Mouse (Mus musculus) E14TG2a.4 (cell line): ENCODE measurements at regions not wholly inside any gene's neighbourhood (a gene's known extent, or its start where the extent isn't known, plus 50 kb on each side); places are given as distances from the start of the nearest gene placed in this dataset.

Experiments used
- H3K27me3 ChIP-seq: 2 replicates; pipeline ENCODE4 v1.6.1; 2014; ENCODE audit warnings: low read length, control low read depth; ENCODE audit not compliant: insufficient read depth
- H3K36me3 ChIP-seq: 2 replicates; pipeline ENCODE4 v1.6.1; 2014; ENCODE audit warnings: low read length, control low read depth; ENCODE audit not compliant: insufficient read depth
- H3K4me1 ChIP-seq: replicated peaks from 2 replicates; pipeline ENCODE4 v1.6.1; 2014; ENCODE audit warnings: low read depth, low read length, control low read depth
- H3K4me3 ChIP-seq: replicated peaks from 2 replicates; pipeline ENCODE4 v1.5.1; 2014; ENCODE audit warnings: mild to moderate bottlenecking, low read length
- H3K9me3 ChIP-seq: 2 replicates; pipeline ENCODE4 v1.6.1; 2014; ENCODE audit warnings: low read length, control low read depth
- CTCF ChIP-seq: conservative IDR thresholded peaks from 2 replicates; pipeline ENCODE4 v1.5.1; 2014; ENCODE audit warnings: low read length
- NANOG ChIP-seq: IDR thresholded peaks from 2 replicates; pipeline ENCODE4 v1.6.1; 2014; ENCODE audit warnings: borderline replicate concordance, low read length, mixed read lengths
- POU5F1 ChIP-seq: IDR thresholded peaks from 2 replicates; pipeline ENCODE4 v1.6.1; 2014; ENCODE audit warnings: low read length, borderline replicate concordance

- 0 out of 2 replicates have a peak overlapping the region, but pooled peaks have one; percentile 4 for H3K4me3 ChIP-seq
Observed at GRCm38 (mm10) chr13:15395249-15395648, 67.8 kb upstream of the Gli3 start.

GRCm38 (mm10) chr13:15395694-15396093 is 67.3 kb upstream of the Gli3 start:
- H3K36me3 ChIP-seq, result no peaks in the 10 kb centered on the region
- H3K27me3 ChIP-seq, result no peaks in the 10 kb centered on the region
- TF ChIP-seq NANOG (no peak), CTCF (no peak), POU5F1 (no peak)
- H3K4me3 ChIP-seq, result no peak overlapping the region
- H3K9me3 ChIP-seq, result no peaks in the 10 kb centered on the region
- H3K4me1 ChIP-seq, result peaks cover 18% of the 10 kb centered on the region

More at GRCm38 (mm10) chr13:15395249-15395648, 67.8 kb upstream of the Gli3 start:
- TF ChIP-seq CTCF (no peak), NANOG (peak; percentile 79; the same call in 1 of the 2 replicates), POU5F1 (no peak)
- peaks cover 18% of the 10 kb centered on the region for H3K4me1 ChIP-seq
- no peaks in the 10 kb centered on the region for H3K9me3 ChIP-seq
- no peaks in the 10 kb centered on the region for H3K27me3 ChIP-seq
- H3K36me3 ChIP-seq, result no peaks in the 10 kb centered on the region

DNA sequence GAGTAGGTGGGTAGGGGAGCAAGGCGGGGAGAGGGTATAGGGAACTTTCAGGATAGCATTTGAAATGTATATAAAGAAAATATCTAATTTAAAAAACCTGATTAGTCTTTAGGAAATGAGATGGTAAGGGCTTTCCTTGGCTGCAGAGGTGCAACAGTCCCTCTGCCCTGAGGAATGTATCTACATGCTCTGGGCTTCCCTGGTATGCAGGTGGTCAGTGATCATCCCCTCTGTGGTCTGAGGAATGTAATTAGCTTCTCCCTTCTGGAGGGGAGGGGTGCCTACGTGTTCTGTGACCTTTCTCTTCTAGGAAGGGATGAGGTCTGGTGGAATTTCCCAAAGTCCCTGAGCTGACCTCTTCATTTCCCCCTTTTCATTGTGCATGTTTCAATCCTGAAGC is 64.4 kb upstream of the Gli3 start:
- Histone ChIP-seq H3K27me3 (no peaks in the 10 kb centered on the region), H3K4me3 (no peak overlapping the region), H3K36me3 (no peaks in the 10 kb centered on the region), H3K9me3 (no peaks in the 10 kb centered on the region), H3K4me1 (peaks cover 18% of the 10 kb centered on the region)
- no peak for TF ChIP-seq CTCF
- no peak for TF ChIP-seq NANOG
- TF ChIP-seq POU5F1, result no peak
